Mouse (Mus musculus) liver, embryonic 14.5 days (tissue): ENCODE data around the gene Pigu. TPM values are rescaled to one million over a fixed set of nuclear protein-coding genes. Genes with fewer than 3 reads are reported as not detected.
A peak's percentile ranks its signal among the peaks of the same experiment; 100 is the strongest.

Experiments
- ATAC-seq: fragments of 200-750 bp; cut with Nextera tagmentation; 2 replicates; pipeline ENCODE4 v1.8.0; 2017; ENCODE audit warnings: moderate number of reproducible peaks, mild to moderate bottlenecking, moderate library complexity; ENCODE audit not compliant: insufficient read depth
- DNase-seq, 3 experiments: peaks; one replicate each; pipeline ENCODE4 v3.0.0-alpha.2; 2012 to 2013; ENCODE audit warnings: low read depth in 3 of 3, low spot score in 3 of 3
- H3K27ac ChIP-seq: fragments of 300-500 bp; sonication (generic); 2 replicates; pipeline ENCODE4 v1.5.1; 2014; ENCODE audit warnings: moderate library complexity, mild to moderate bottlenecking, control low read depth, inconsistent platforms
- H3K27me3 ChIP-seq: fragments of 300-500 bp; sonication (generic); 2 replicates; pipeline ENCODE4 v1.6.1; 2014; ENCODE audit warnings: mild to moderate bottlenecking, low read length, moderate library complexity; ENCODE audit not compliant: control insufficient read depth, insufficient read depth
- H3K36me3 ChIP-seq: fragments of 300-500 bp; sonication (generic); replicated peaks from 2 replicates; pipeline ENCODE4 v1.6.1; 2014; ENCODE audit warnings: low read depth; ENCODE audit not compliant: control insufficient read depth, insufficient read depth
- H3K4me1 ChIP-seq, 2 experiments: fragments of 200-500 bp in 1 of 2; fragments of 300-500 bp in 1 of 2; sonication (generic) in 1 of 2; replicated peaks; 2 replicates each; pipeline ENCODE4 v1.6.1; 2012 to 2014; ENCODE audit warnings: antibody characterized with exemption in 1 of 2, inconsistent platforms in 1 of 2, low read length in 1 of 2; ENCODE audit not compliant: control insufficient read depth in 2 of 2, insufficient read depth in 2 of 2
- H3K4me2 ChIP-seq: fragments of 300-500 bp; sonication (generic); 2 replicates; pipeline ENCODE4 v1.6.1; 2014; ENCODE audit warnings: low read depth, mild to moderate bottlenecking, control low read depth, moderate library complexity
- H3K4me3 ChIP-seq, 2 experiments: fragments of 200-500 bp in 1 of 2; fragments of 300-500 bp in 1 of 2; sonication (generic) in 1 of 2; 2 replicates each; pipeline ENCODE4 v1.5.1; 2012 to 2014; ENCODE audit warnings: low read depth in 2 of 2, low read length in 2 of 2, mild to moderate bottlenecking in 2 of 2, control low read depth in 1 of 2, inconsistent platforms in 1 of 2, moderate library complexity in 1 of 2; ENCODE audit not compliant: insufficient read depth in 1 of 2
- H3K9ac ChIP-seq: fragments of 300-500 bp; sonication (generic); replicated peaks from 2 replicates; pipeline ENCODE4 v1.6.1; 2014; ENCODE audit warnings: mild to moderate bottlenecking, control low read depth, moderate library complexity
- H3K9me3 ChIP-seq: fragments of 300-500 bp; sonication (generic); 2 replicates; pipeline ENCODE4 v1.6.1; 2016; ENCODE audit warnings: low read length, mixed read lengths; ENCODE audit not compliant: control insufficient read depth
- CTCF ChIP-seq: IDR thresholded peaks from 2 replicates; pipeline ENCODE4 v1.5.1; 2016; ENCODE audit warnings: antibody characterized with exemption, low read depth, control low read depth
- EP300 ChIP-seq: IDR thresholded peaks from 2 replicates; pipeline ENCODE4 v1.6.1; 2016; ENCODE audit warnings: antibody characterized with exemption, low read depth
- WGBS: fragments of 180-500 bp; shearing (Covaris S2); extraction: QIAGEN DNeasy Blood & Tissue Kit; methylation state at CpG from one replicate; pipeline ENCODE4 v1.1.7; 2014; ENCODE audit not compliant: insufficient replicate concordance; 5-methylcytosine and 5-hydroxymethylcytosine counted together
- polyA plus RNA-seq, 2 experiments: library from polyadenylated mRNA; depleted of rRNA in 1 of 2; stranded (reverse) in 1 of 2; unstranded in 1 of 2; fragments of >200 nt; fragmentation: Nextera tagmentation in 1 of 2; extraction: Ambion mirVana in 1 of 2; gene quantifications; 2 replicates each; pipeline versions ENCODE4 v1.2.1 to v1.2.3; 2012 to 2014

Pigu gene
- polyA plus RNA-seq (2012; rRNA removed) (16.7 and 20.1 TPM in 2 replicates), polyA plus RNA-seq (2014; fragmentation: Nextera tagmentation; extraction: Ambion mirVana) (22.2 and 24.4 TPM in 2 replicates)

- H3K4me2 ChIP-seq = peak within 1 kb of the TSS; percentile 90
- under 1% methylated on average over 38 of the region's 38 CpGs for WGBS
- TF ChIP-seq EP300 (no peak), CTCF (no peak)
Observed at GRCm38 (mm10) chr2:155356971-155357591, at the start of gene Pigu. Pigu (minus strand) TSS chr2:155357430.

GRCm38 (mm10) chr2:155404635-155405034 is 47.4 kb upstream of the Pigu start:
- Histone ChIP-seq H3K36me3 (peaks cover 21% of the 10 kb centered on the region), H3K27me3 (no peaks in the 10 kb centered on the region), H3K27ac (no peak overlapping the region), H3K4me1 (no peaks in the 10 kb centered on the region), H3K9me3 (no peaks in the 10 kb centered on the region), H3K4me3 (no peak overlapping the region), H3K4me2 (no peak overlapping the region), H3K9ac (no peak overlapping the region)
- 71% methylated on average over 1 of the region's 1 CpGs for WGBS
- TF ChIP-seq EP300 (no peak), CTCF (no peak)
- ATAC-seq (no peak), DNase-seq (no peak)

More at GRCm38 (mm10) chr2:155356971-155357591, at the start of gene Pigu:
- Histone ChIP-seq H3K9ac (peak within 1 kb of the TSS; percentile 77), H3K4me1 (peaks cover 12% of the 10 kb centered on the region in 2 experiments), H3K27ac (peak within 1 kb of the TSS; percentile 73), H3K27me3 (no peaks in the 10 kb centered on the region), H3K36me3 (no peaks in the 10 kb centered on the region), H3K9me3 (no peaks in the 10 kb centered on the region), H3K4me3 (peak within 1 kb of the TSS; percentile 69 to 88)
- peak; percentile 93 to 95 (median 95) for DNase-seq
- peak; percentile 97 for ATAC-seq

- Histone ChIP-seq H3K9me3 (no peaks in the 10 kb centered on the region), H3K4me2 (no peak overlapping the region), H3K27me3 (no peaks in the 10 kb centered on the region), H3K36me3 (peaks cover 12% of the 10 kb centered on the region), H3K4me3 (no peak overlapping the region), H3K27ac (no peak overlapping the region), H3K9ac (no peak overlapping the region), H3K4me1 (no peaks in the 10 kb centered on the region)
- no peak for DNase-seq
- no peak for ATAC-seq
- 84% methylated on average over 4 of the region's 4 CpGs for WGBS
- TF ChIP-seq CTCF = no peak
- TF ChIP-seq EP300 = no peak
Observed at GRCm38 (mm10) chr2:155401926-155402325, 44.7 kb upstream of the Pigu start.

GRCm38 (mm10) chr2:155400276-155400675 is 43.0 kb upstream of the Pigu start:
- Histone ChIP-seq H3K9me3 (no peaks in the 10 kb centered on the region), H3K27ac (no peak overlapping the region), H3K9ac (no peak overlapping the region), H3K4me1 (no peaks in the 10 kb centered on the region), H3K36me3 (peaks cover 4% of the 10 kb centered on the region), H3K4me3 (no peak overlapping the region), H3K27me3 (no peaks in the 10 kb centered on the region), H3K4me2 (no peak overlapping the region)
- DNase-seq (no peak), ATAC-seq (no peak)
- TF ChIP-seq EP300 = no peak

- H3K27me3 ChIP-seq = no peaks in the 10 kb centered on the region
- TF ChIP-seq EP300 (no peak), CTCF (no peak)
- DNase-seq (no peak), ATAC-seq (no peak)
- no peak overlapping the region for H3K4me2 ChIP-seq
- H3K9ac ChIP-seq = no peak overlapping the region
- no peaks in the 10 kb centered on the region for H3K9me3 ChIP-seq
- 79% methylated on average over 5 of the region's 5 CpGs for WGBS
- no peak overlapping the region for H3K4me3 ChIP-seq
- H3K36me3 ChIP-seq = peaks cover 9% of the 10 kb centered on the region
- no peaks in the 10 kb centered on the region for H3K4me1 ChIP-seq
- no peak overlapping the region for H3K27ac ChIP-seq
Observed at GRCm38 (mm10) chr2:155394586-155394985, 37.4 kb upstream of the Pigu start.
